Mouse (Mus musculus): Measurements from ENCODE around the gene Catsperg1.
"Not testable (repeated sequence)": the region's sequence is repeated elsewhere in the genome, so short reads cannot be mapped to it uniquely, and the experiment has no call there.

Catsperg1 gene

DNA sequence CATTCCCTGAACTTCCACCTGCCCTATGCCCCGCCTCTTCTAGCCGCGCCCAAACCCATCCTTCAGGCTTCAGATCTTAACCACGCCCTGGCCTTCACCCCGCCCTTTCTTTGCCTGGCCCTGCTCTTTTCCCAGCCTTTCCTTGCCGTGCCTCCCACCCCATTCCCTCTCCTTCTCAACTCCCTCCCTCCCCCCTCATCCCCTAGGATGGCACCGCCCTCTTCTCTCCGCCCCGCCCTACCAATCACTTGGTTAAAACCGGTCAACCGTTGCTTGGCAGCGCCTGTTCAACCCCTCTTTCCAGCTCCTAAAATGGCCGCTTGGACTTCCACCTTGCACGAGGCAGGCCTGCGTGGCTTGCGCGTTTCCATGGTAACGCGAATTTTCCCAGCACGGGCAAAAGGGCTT lies at the start of gene Catsperg1:
TSS of gene Catsperg1 (minus strand) at position 361 of the 408 bp plus-strand sequence.
- DNase-seq (ENCODE audit: extremely low read depth, insufficient read length, low spot score): no peak

GRCm38 (mm10) chr7:29262151-29262550 lies 48.3 kb upstream of the Catsperg1 start:
- DNase-seq (ENCODE audit: extremely low read depth, insufficient read length, low spot score): no peak

GRCm38 (mm10) chr7:29259781-29260730 lies 46.2 kb upstream of the Catsperg1 start:
- DNase-seq (ENCODE audit: extremely low read depth, insufficient read length, low spot score): no peak

DNA sequence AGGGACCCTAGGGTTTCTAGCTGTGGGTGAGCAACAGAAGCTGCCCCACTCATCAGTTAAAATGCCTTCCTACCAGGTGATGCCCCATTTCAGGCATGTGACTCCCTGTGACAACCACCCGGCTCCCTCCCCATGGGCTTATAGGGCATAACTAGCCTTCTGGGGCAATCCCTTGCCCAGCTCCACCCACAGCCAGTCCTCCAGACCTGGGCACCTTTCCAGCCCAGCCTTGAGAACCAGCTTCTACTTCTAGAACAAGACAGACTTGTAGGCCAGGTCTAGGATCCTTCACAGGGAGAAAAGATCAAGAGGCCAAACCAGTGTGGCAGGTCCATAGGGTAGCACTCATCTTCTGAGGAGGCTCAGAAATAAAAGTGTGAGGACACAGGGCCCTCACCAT lies 43.5 kb upstream of the Catsperg1 start:
- DNase-seq (ENCODE audit: extremely low read depth, insufficient read length, low spot score): peak; percentile 40

DNA sequence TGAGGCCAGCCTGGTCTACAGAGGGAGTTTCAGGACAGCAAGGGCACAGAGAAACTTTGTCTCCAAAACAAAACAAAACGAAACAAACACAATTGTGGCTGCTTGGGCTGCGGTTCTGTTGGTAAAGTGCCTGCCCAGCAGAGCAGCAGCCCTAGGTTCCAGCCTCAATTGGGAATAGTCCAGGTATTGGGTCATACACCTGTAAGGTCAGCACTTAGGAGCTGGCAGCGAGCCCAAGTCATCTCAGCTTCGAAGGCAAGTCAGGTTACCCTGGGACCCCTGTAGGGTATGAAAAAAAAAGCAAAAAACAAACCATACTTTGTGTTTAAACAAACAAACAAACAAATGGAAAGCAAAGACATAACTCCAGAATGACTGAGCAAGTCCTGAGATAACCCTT lies 42.0 kb upstream of the Catsperg1 start:
- no peak for DNase-seq (ENCODE audit: extremely low read depth, insufficient read length, low spot score)

DNA sequence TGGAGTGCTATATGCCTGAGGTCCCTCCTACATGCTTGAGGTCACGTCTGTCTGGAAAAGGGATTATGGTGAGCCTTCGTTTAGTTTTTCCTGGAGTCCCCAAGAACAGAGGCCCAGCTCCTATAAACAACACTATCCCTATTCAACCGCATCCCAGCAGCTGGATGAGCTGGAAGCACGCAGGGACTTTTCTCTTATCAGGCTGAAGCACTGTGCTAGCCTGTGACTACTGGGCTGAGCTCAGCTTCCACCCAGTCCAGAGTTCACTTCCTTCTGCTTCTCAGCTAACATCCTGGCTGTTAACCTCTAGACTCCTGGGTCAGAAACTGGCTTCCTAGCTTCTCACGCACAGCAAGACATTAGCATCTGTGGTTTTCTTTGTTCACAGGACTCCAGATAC lies 40.0 kb upstream of the Catsperg1 start:
- DNase-seq (ENCODE audit: extremely low read depth, insufficient read length, low spot score): no peak

DNA sequence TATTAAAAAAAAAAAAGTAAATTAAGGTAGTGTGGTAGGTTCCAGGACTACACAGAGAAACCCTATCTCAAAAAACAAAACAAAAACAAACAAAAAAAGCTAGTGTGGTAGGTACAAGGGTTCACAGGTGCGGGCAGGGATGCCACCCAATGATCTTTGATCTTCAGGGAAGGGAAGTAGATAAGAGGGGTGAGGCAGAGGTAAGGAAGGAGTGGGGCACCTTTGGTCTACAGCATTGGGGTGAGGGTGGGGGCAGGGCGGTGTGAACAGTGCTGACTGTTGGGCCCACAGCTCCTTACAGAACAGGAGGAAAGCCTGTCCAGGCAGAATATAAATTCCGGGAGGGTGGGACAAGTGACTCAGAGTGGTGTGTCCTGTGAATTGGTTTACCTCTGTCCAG lies 37.3 kb upstream of the Catsperg1 start:
- no peak for DNase-seq (ENCODE audit: extremely low read depth, insufficient read length, low spot score)

GRCm38 (mm10) chr7:29248261-29248841 lies 34.5 kb upstream of the Catsperg1 start, which contains the start of gene 2200002D01Rik:
Gene 2200002D01Rik (minus strand): TSS chr7:29248466.
- peak; percentile 88 for DNase-seq (ENCODE audit: extremely low read depth, insufficient read length, low spot score)

DNA sequence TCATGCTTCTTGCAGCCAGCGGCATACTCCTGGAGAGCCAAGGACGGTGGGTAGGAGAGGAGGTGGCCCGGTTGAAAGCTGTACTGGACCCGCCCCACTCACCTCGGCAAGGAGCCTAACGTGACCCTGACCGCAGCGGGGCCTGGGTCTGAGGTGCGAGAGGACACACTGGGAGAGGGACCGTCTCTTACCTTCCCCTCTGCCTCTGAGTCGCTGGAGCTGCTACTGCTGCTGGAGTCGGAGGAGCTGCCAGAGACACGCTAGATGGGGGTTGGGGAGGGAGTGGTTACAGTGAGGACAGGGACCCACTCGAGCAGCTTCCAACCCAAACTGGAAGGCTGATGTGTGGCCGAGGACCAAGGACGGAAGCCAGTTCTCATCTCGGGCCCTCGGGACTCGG lies 33.9 kb upstream of the Catsperg1 start:
- peak; percentile 76 for DNase-seq (ENCODE audit: extremely low read depth, insufficient read length, low spot score)

DNA sequence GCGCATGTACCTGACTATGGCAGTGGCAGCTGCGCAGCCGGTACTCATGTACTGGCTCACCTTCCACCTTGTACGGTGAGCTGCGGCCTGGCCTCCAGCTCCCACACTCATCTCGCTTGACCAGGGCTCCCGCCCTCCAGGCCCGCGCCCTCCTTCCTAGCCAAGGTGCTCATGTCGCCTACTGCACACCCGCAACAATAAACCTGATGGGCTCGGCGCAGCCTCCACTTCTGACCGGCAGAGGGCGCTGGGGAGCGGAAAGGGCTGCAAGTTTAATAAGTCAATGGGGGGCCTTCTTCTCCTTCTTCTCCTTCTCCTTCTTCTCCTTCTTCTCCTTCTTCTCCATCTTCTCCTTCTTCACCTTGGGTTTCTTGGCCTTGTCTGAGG lies 33.5 kb upstream of the Catsperg1 start:
- DNase-seq (ENCODE audit: extremely low read depth, insufficient read length, low spot score): peak; percentile 82

GRCm38 (mm10) chr7:29246619-29247313 lies 32.9 kb upstream of the Catsperg1 start:
- no peak for DNase-seq (ENCODE audit: extremely low read depth, insufficient read length, low spot score)

GRCm38 (mm10) chr7:29246015-29246414 lies 32.2 kb upstream of the Catsperg1 start:
- DNase-seq (ENCODE audit: extremely low read depth, insufficient read length, low spot score): no peak

DNA sequence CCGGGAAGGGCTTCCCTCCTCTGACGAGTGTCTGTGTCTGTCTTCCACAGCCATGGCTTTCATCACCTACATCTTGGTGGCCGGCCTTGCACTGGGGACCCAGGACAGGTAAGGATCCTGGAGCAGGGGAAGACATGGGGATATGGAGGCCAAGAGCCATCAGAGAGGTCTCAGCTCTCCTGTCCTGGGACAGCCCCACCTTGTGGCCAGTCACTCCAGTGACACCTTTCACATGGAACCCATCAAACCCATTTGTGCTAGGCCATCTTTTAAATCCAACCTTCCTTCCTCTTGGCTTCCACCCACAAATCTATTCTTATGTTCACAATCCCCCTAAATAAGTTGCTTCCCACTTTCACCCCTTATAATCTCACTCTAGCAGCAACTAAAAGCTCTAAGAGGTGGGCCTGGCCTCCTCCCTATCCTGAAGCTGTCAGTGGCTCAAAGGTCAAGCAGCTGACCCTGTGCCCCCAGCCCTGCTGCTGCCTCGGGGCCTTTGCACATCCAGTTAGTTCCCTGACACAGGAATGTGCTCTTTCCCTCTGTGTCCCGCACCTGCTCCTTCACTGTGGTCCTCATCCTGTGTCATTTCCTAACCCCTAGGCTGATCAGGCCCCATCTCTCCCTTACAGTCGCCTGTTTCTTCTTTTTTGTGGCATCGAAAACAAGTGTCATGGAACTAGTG lies 31.0 kb upstream of the Catsperg1 start:
- peak; percentile 28 for DNase-seq (ENCODE audit: extremely low read depth, insufficient read length, low spot score)

DNA sequence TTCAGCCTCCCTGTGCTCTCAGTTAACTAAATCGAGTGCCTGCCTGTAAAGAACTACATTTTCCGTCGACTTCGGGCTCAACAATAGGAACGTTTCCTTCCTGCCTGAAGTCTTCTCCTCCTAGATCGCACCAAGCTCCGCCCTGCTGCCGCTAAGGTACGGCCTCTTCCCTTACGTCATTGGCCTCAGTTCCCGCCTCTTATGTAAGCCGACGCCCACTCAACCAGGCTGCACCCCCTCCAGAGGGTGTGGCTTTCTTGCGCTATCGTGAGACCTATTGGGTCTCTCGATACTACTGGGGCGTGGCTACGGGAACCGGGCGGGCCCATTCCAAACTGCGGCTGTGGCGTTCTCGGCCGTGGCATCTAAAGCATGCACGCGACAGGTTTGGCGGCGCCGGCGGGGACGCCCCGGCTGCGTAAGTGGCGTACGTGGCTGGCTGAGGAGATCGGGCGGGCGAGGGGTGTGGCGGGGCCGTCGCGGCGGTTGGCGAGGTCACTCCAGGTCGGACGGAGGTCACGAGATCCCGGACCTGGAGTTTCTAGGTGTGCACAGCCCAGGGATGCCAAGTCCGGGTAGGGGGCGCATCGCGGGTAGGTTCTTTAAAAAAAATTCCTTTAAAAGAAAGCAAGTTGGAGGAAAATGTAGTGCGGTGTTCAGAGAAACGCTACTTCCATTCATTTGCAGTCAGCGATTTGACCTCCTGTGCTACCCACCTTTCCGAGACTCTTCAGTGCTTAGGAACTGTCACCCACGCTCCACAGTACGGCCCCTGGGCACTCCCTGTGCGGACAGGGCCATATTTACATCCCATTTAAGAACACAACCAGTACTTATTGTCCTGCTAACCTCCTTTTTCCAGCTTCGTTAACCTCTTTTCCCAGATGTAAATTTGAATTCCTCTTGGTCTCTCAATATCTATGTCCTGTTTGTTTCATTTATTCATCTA lies 24.5 kb upstream of the Catsperg1 start, which contains the start of gene Yif1b:
TSS of gene Yif1b (plus strand) at position 311 of the 949 bp plus-strand sequence.
- peak; percentile 99 for DNase-seq (ENCODE audit: extremely low read depth, insufficient read length, low spot score)

DNA sequence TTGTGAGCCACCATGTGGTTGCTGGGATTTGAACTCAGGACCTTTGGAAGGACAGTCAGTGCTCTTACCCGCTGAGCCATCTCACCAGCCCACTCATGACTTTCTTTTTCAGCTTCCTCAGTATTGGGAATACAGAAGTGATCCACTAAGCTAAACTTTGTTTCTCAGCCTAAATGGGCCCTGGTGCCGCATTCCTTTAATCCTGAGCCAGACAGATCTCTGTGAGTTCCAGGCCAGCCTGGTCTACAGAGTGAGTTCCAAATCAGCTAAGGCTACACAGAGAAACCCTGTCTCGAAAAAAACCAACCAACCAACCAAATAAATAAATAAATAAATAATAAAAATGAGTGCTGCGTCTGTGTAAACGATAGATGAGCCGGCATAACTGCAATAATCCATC lies 23.8 kb upstream of the Catsperg1 start:
- DNase-seq (ENCODE audit: extremely low read depth, insufficient read length, low spot score): not testable (repeated sequence)

DNA sequence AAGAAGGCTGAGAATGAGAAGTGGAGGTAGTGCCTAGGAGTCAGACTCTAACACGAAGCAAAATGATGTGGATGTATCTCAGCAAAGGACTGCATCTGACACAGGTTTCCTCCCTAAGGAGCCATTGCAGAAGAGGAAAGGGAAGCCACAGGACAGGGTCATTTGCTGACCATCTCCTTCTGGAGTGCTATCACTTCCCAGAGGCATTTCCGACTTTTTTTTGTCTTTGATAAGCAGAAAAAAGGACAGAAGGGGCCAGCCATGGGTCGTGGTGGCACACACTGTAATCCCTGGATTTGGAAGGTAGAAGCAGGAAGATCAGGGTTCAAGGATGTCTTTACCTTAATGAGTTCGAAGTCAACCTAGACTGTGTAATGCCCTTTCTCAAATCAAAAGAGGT lies 22.8 kb upstream of the Catsperg1 start:
- no peak for DNase-seq (ENCODE audit: extremely low read depth, insufficient read length, low spot score)

DNA sequence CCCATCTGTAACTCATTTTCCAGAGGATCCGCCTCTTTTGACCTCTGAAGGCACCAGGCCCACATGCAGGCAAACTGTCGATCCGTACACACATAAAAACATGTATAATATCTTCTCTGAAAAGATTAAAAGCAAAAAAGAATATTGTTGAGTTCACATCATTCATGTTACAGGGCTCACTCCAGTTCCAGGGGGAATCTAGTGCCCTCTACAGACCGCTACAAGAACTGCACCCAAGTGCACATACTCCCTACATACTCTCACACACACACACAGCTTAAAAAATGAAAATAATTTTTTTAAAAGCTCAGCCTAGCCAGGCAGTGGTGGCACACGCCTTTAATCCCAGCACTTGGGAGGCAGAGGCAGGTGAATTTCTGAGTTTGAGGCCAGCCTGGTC lies 20.8 kb upstream of the Catsperg1 start:
- no peak for DNase-seq (ENCODE audit: extremely low read depth, insufficient read length, low spot score)

DNA sequence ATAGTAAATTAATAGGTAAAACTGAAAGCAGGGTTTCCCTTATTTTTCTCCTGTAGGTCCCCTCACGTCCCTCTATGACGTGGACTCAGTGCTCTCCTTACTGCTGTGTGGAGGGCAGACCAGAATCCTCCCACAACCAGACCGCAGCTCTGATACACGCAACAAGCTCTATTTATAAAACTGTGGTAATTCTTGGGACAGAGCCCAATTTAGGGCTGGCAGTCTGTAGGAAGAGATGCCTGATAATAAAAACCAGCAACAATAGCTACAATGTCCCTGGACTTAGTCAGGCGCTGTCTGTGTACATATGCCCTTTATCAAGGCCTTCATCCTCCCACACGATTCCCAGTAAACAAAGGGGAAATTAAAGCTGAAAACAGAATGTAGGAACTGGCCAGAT lies 19.9 kb upstream of the Catsperg1 start:
- DNase-seq (ENCODE audit: extremely low read depth, insufficient read length, low spot score): peak; percentile 40

GRCm38 (mm10) chr7:29232247-29233013 lies 18.6 kb upstream of the Catsperg1 start, which contains the start of gene Kcnk6:
Gene Kcnk6 (minus strand): TSS chr7:29232515.
- no peak for DNase-seq (ENCODE audit: extremely low read depth, insufficient read length, low spot score)

Data from 3134 (cell line).